Mouse (Mus musculus) lung, postnatal 0 days (tissue): Measurements from ENCODE around the gene Pdlim1.

Experiments used
- CTCF ChIP-seq: IDR thresholded peaks from 2 replicates; pipeline ENCODE4 v1.5.1; 2016; ENCODE audit warnings: antibody characterized with exemption, mild to moderate bottlenecking
- EP300 ChIP-seq: IDR thresholded peaks from 2 replicates; pipeline ENCODE4 v1.6.1; 2016; ENCODE audit warnings: antibody characterized with exemption, mild to moderate bottlenecking, control low read depth

DNA sequence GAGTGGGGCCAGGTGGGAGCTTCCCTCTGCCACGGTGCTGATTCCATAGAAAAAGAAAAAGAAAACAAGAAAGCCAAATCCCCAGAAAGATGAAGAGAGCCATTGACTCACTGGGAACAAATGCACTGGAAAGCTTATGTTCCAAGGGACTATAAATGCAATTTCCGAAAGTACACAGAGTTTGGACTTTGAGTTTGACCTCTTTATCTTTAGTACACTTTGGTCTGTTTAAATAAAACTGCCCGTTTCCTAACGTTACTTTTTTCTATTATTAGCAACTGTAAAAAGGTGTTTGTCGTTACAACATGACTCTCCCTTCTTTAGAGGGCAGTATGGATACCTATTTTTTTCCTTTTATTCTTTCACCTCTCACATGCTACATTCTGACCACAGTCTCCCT is 84.5 kb downstream of the Pdlim1 start, which contains the start of gene Cyp2c70:
- no peak for TF ChIP-seq EP300
- TF ChIP-seq CTCF = no peak
